Mouse (Mus musculus): Measurements from ENCODE around the gene Phrf1.

DNA sequence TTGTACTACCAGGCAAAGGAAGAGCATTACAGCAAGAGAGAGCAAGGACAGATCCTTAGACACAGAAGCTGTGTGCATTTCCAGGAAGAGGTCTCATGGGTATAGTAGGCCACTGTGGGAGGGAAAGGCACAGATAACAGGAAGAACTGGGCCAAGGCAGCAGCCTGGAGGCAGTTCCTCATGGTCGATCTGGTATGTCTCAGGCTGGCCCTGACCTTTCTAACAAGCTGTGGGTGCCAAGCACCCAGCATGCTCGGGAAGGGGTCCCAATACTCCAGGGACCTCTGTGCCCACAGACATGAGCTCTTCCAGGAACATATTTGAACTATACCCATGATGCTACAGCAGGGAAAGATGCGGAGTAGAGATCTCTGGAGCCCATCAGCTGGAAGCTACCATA is 24.0 kb upstream of the Phrf1 start:
- no peak for TF ChIP-seq RCOR1 (IDR thresholded peaks at IDR 0.05; ENCODE audit: low read depth, low read length)
- TF ChIP-seq KAT2A (conservative IDR thresholded peaks at IDR 0.05; ENCODE audit: low read depth, low read length), result no peak
- no peak for TF ChIP-seq CTCF (IDR thresholded peaks at IDR 0.05 in 2 of 3, conservative IDR thresholded peaks at IDR 0.05 in 1 of 3; ENCODE audit: control insufficient read depth in 1 of 3, insufficient read depth in 1 of 3, low read depth in 2 of 3, low read length in 3 of 3, poor library complexity in 1 of 3, severe bottlenecking in 1 of 3)
- no peak for TF ChIP-seq POLR2A (IDR thresholded peaks at IDR 0.05; ENCODE audit: control insufficient read depth in 1 of 2, insufficient read depth in 1 of 2, low read depth in 1 of 2, low read length in 2 of 2, poor library complexity in 1 of 2)
- no peak for TF ChIP-seq SMC3 (IDR thresholded peaks at IDR 0.05; ENCODE audit: low read depth, low read length)
- TF ChIP-seq TAL1 (IDR thresholded peaks at IDR 0.05; ENCODE audit: low read length), result no peak

Data from MEL (cell line).